Mouse (Mus musculus) CH12.LX (cell line): ENCODE data around the gene Zfp105. TPM values are rescaled to one million over a fixed set of nuclear protein-coding genes. Genes with fewer than 3 reads are reported as not detected.

Source experiments
- DNase-seq: peaks from one replicate; pipeline ENCODE4 v3.0.0-alpha.2; 2013; ENCODE audit errors: extremely low read depth
- H3K27ac ChIP-seq: 2 replicates; pipeline ENCODE4 v1.5.1; 2012; ENCODE audit warnings: low read depth, mild to moderate bottlenecking, control low read depth, moderate library complexity; ENCODE audit not compliant: insufficient read depth
- H3K27me3 ChIP-seq: replicated peaks from 2 replicates; pipeline ENCODE3; 2012; ENCODE audit warnings: inconsistent platforms
- H3K36me3 ChIP-seq, 2 experiments: replicated peaks in 1 of 2; 2 replicates each; pipeline versions ENCODE3 to v1.6.1; 2012; ENCODE audit warnings: inconsistent platforms in 1 of 2, low read length in 1 of 2, mild to moderate bottlenecking in 1 of 2, mixed read lengths in 1 of 2, moderate library complexity in 1 of 2; ENCODE audit not compliant: control insufficient read depth in 1 of 2, insufficient read depth in 1 of 2
- H3K4me1 ChIP-seq, 2 experiments: 2 replicates each; pipeline ENCODE4 v1.6.1; 2012; ENCODE audit warnings: inconsistent platforms in 1 of 2, moderate library complexity in 1 of 2; ENCODE audit not compliant: insufficient read depth in 2 of 2, control insufficient read depth in 1 of 2
- H3K4me2 ChIP-seq: 2 replicates; pipeline ENCODE4 v1.6.1; 2012; ENCODE audit warnings: low read depth, mild to moderate bottlenecking, control low read depth; ENCODE audit not compliant: poor library complexity, insufficient read depth, severe bottlenecking
- H3K4me3 ChIP-seq, 3 experiments: fragments of 150-350 bp in 1 of 3; sonication (generic) in 1 of 3; replicated peaks in 1 of 3; 2 replicates each; pipeline versions ENCODE3 to v1.5.1; 2011 to 2012; ENCODE audit warnings: low read depth in 2 of 3, low read length in 2 of 3, mild to moderate bottlenecking in 2 of 3, moderate library complexity in 2 of 3, control low read depth in 1 of 3, improper control_type of control experiment in 1 of 3, inconsistent platforms in 1 of 3, mixed read lengths in 1 of 3; ENCODE audit not compliant: poor library complexity in 1 of 3
- H3K79me2 ChIP-seq: replicated peaks from 2 replicates; pipeline ENCODE4 v1.6.1; 2012; ENCODE audit warnings: mild to moderate bottlenecking, moderate library complexity; ENCODE audit not compliant: control insufficient read depth, poor library complexity, insufficient read depth, severe bottlenecking; ENCODE audit errors: extremely low read depth
- H3K9ac ChIP-seq: 2 replicates; pipeline ENCODE4 v1.6.1; 2012; ENCODE audit warnings: low read depth, mild to moderate bottlenecking, control low read depth, moderate library complexity; ENCODE audit not compliant: insufficient read depth
- H3K9me3 ChIP-seq: replicated peaks from 2 replicates; pipeline ENCODE3; 2012; ENCODE audit warnings: low read length, inconsistent platforms, mixed read lengths
- BHLHE40 ChIP-seq: IDR thresholded peaks from 2 replicates; pipeline ENCODE4 v1.6.1; 2011; ENCODE audit warnings: mild to moderate bottlenecking, low read depth, low read length, improper control_type of control experiment
- CHD2 ChIP-seq: IDR thresholded peaks from 2 replicates; pipeline ENCODE4 v1.6.1; 2011; ENCODE audit warnings: low read length, improper control_type of control experiment
- CTCF ChIP-seq, 2 experiments: IDR thresholded peaks in 1 of 2; conservative IDR thresholded peaks in 1 of 2; 2 replicates each; pipeline ENCODE4 v1.5.1; 2011 to 2012; ENCODE audit warnings: low read depth in 2 of 2, low read length in 2 of 2, improper control_type of control experiment in 1 of 2, inconsistent platforms in 1 of 2, mild to moderate bottlenecking in 1 of 2, moderate library complexity in 1 of 2
- E2F4 ChIP-seq: IDR thresholded peaks from 2 replicates; pipeline ENCODE4 v1.6.1; 2011; ENCODE audit warnings: low read depth, low read length, improper control_type of control experiment; ENCODE audit not compliant: insufficient replicate concordance
- ELF1 ChIP-seq: IDR thresholded peaks from 2 replicates; pipeline ENCODE4 v1.6.1; 2014; ENCODE audit warnings: low read depth, mild to moderate bottlenecking, inconsistent platforms, low read length, improper control_type of control experiment
- EP300 ChIP-seq: IDR thresholded peaks from 2 replicates; pipeline ENCODE4 v1.6.1; 2011; ENCODE audit warnings: low read length, improper control_type of control experiment
- ETS1 ChIP-seq: conservative IDR thresholded peaks from 2 replicates; pipeline ENCODE4 v1.6.1; 2012; ENCODE audit warnings: low read depth, mild to moderate bottlenecking, inconsistent platforms, low read length, improper control_type of control experiment, moderate library complexity
- HCFC1 ChIP-seq: IDR thresholded peaks from 2 replicates; pipeline ENCODE4 v1.6.1; 2012; ENCODE audit warnings: low read depth, mild to moderate bottlenecking, inconsistent platforms, low read length, improper control_type of control experiment
- IRF4 ChIP-seq: IDR thresholded peaks from 2 replicates; pipeline ENCODE4 v1.6.1; 2014; ENCODE audit warnings: low read depth, mild to moderate bottlenecking, inconsistent platforms, low read length, improper control_type of control experiment
- JUN ChIP-seq: IDR thresholded peaks from 2 replicates; pipeline ENCODE4 v1.6.1; 2011; ENCODE audit warnings: low read depth, mild to moderate bottlenecking, low read length, improper control_type of control experiment, moderate library complexity; ENCODE audit not compliant: insufficient read depth
- JUND ChIP-seq: conservative IDR thresholded peaks from 2 replicates; pipeline ENCODE4 v1.6.1; 2011; ENCODE audit warnings: low read depth, low read length, improper control_type of control experiment
- MAFK ChIP-seq: IDR thresholded peaks from 2 replicates; pipeline ENCODE4 v1.6.1; 2011; ENCODE audit warnings: low read length, improper control_type of control experiment; ENCODE audit not compliant: insufficient replicate concordance
- MAX ChIP-seq: IDR thresholded peaks from 2 replicates; pipeline ENCODE4 v1.6.1; 2011; ENCODE audit warnings: low read length, improper control_type of control experiment
- MAZ ChIP-seq: IDR thresholded peaks from 2 replicates; pipeline ENCODE4 v1.6.1; 2012; ENCODE audit warnings: low read depth, mild to moderate bottlenecking, inconsistent platforms, low read length, improper control_type of control experiment, moderate library complexity
- MEF2A ChIP-seq: IDR thresholded peaks from 2 replicates; pipeline ENCODE4 v1.6.1; 2014; ENCODE audit warnings: low read depth, mild to moderate bottlenecking, inconsistent platforms, low read length, improper control_type of control experiment, borderline replicate concordance
- MXI1 ChIP-seq: IDR thresholded peaks from 2 replicates; pipeline ENCODE4 v1.6.1; 2011; ENCODE audit warnings: mild to moderate bottlenecking, low read depth, low read length, improper control_type of control experiment
- MYC ChIP-seq: IDR thresholded peaks from 2 replicates; pipeline ENCODE4 v1.6.1; 2011; ENCODE audit warnings: low read depth, mild to moderate bottlenecking, improper control_type of control experiment, low read length
- NELFE ChIP-seq: IDR thresholded peaks from 2 replicates; pipeline ENCODE4 v1.6.1; 2011; ENCODE audit warnings: low read depth, low read length, improper control_type of control experiment
- NRF1 ChIP-seq: IDR thresholded peaks from 2 replicates; pipeline ENCODE4 v1.6.1; 2014; ENCODE audit warnings: low read depth, mild to moderate bottlenecking, inconsistent platforms, low read length, improper control_type of control experiment, moderate library complexity
- PAX5 ChIP-seq: IDR thresholded peaks from 2 replicates; pipeline ENCODE4 v1.6.1; 2012; ENCODE audit warnings: low read length, inconsistent platforms, mixed read lengths
- POLR2A ChIP-seq: IDR thresholded peaks from 2 replicates; pipeline ENCODE4 v1.6.1; 2011; ENCODE audit warnings: low read depth, mild to moderate bottlenecking, improper control_type of control experiment, low read length
- POLR2AphosphoS2 ChIP-seq: IDR thresholded peaks from 2 replicates; pipeline ENCODE4 v1.6.1; 2011; ENCODE audit warnings: low read depth, low read length, improper control_type of control experiment
- RCOR1 ChIP-seq: conservative IDR thresholded peaks from 2 replicates; pipeline ENCODE4 v1.6.1; 2012; ENCODE audit warnings: low read depth, mild to moderate bottlenecking, inconsistent platforms, low read length, improper control_type of control experiment
- SIN3A ChIP-seq: IDR thresholded peaks from 2 replicates; pipeline ENCODE4 v1.6.1; 2012; ENCODE audit warnings: low read length, improper control_type of control experiment, inconsistent platforms
- SMC3 ChIP-seq: IDR thresholded peaks from 2 replicates; pipeline ENCODE4 v1.6.1; 2011; ENCODE audit warnings: low read depth, low read length, improper control_type of control experiment
- TBP ChIP-seq: conservative IDR thresholded peaks from 2 replicates; pipeline ENCODE4 v1.6.1; 2011; ENCODE audit warnings: low read depth, low read length, improper control_type of control experiment
- TCF12 ChIP-seq: IDR thresholded peaks from 2 replicates; pipeline ENCODE4 v1.6.1; 2014; ENCODE audit warnings: low read depth, mild to moderate bottlenecking, inconsistent platforms, low read length, improper control_type of control experiment
- UBTF ChIP-seq: IDR thresholded peaks from 2 replicates; pipeline ENCODE4 v1.6.1; 2012; ENCODE audit warnings: low read depth, mild to moderate bottlenecking, inconsistent platforms, low read length, improper control_type of control experiment, moderate library complexity
- ZKSCAN1 ChIP-seq: IDR thresholded peaks from 2 replicates; pipeline ENCODE4 v1.6.1; 2012; ENCODE audit warnings: low read depth, inconsistent platforms, low read length, improper control_type of control experiment, borderline replicate concordance
- ZMIZ1 ChIP-seq: IDR thresholded peaks from 2 replicates; pipeline ENCODE4 v1.6.1; 2012; ENCODE audit warnings: low read depth, mild to moderate bottlenecking, inconsistent platforms, low read length, improper control_type of control experiment
- ZNF384 ChIP-seq: IDR thresholded peaks from 2 replicates; pipeline ENCODE4 v1.6.1; 2012; ENCODE audit warnings: low read depth, low read length, improper control_type of control experiment, inconsistent platforms
- dilution Hi-C: fragments of 300-500 bp; cut with MboI; formaldehyde crosslinking; loops from 2 replicates; pipeline ENCODE4 v1.14.3; 2020; ENCODE audit warnings: low sequenced_read_pairs; ENCODE audit not compliant: extremely low pct_unique_long_range_greater_than_20kb, extremely low pct_ligation_motif_present
- in situ Hi-C: fragments of 300-500 bp; cut with MboI; formaldehyde crosslinking; loops from 3 replicates; pipeline ENCODE4 v1.14.3; 2019; ENCODE audit warnings: low sequenced_read_pairs, low pct_ligation_motif_present, low pct_unique_long_range_greater_than_20kb, mixed read lengths
- polyA plus RNA-seq: library from polyadenylated mRNA; unstranded; fragments of >175 nt; gene quantifications from 2 replicates; pipeline ENCODE4 v1.2.1, GENCODE M21; 2012; ENCODE audit warnings: low read depth; ENCODE audit not compliant: insufficient read length
- total RNA-seq, 2 experiments: library from RNA; depleted of rRNA; stranded (reverse); fragments of 300-350 nt in 1 of 2; fragments of >200 nt in 1 of 2; gene quantifications; 2 replicates each; pipeline ENCODE4 v1.2.3; 2012 to 2014

Gene Zfp105
- total and polyA plus RNA-seq, 3 experiments, result not detected

DNA sequence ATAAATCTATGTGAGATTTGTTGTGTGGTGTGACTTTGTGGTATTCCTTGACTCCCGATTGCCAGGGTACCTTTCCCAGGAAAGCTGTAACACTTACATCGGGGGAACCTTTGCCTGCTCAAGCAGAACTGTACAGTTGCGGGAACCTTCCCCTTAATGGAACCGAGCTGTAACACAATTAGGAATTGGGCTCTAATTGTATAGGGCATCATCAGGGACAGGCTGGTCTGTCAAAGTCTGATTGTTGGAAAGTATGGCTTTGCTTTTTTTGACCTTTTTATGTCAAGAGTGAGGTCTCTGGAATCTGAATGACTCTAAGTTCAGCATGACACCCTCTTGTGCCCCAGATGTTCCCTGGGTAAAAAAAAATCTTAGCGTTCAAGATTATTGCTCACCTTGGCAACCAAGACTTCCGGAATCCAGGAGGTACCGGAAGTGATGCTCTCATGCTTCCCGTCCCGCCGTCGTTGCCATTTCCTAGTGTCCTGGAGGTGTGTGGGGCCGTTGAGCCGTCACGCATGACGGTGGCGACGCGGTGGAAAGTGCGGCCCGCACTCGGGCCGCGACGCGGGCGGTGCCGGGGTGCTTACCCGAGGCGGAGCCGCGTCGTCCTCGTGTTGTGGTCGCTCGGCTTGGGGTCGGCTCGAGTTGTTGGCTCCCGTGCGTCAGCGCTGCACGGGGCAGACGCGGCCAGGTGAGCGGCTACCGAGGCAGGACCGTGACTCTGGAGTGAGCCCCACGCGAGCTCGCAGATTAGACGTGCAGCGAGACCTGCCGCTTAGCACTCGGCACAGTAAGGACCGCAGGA lies 36.3 kb upstream of the Zfp105 start:
- DNase-seq, result peak; percentile 88
- peak; percentile 85 for TF ChIP-seq POLR2A
- peak; percentile 91 for TF ChIP-seq ZNF384
- peak; percentile 75 for TF ChIP-seq HCFC1
- peak; percentile 65; the same call in 1 of the 2 replicates for TF ChIP-seq MXI1
- TF ChIP-seq RCOR1, result no peak
- TF ChIP-seq NELFE, result peak; percentile 79
- TF ChIP-seq JUN, result no peak
- peak; percentile 42; the same call in 1 of the 2 replicates for TF ChIP-seq TBP
- 0 out of 2 replicates have a peak, but pooled peaks have one; percentile 44 for TF ChIP-seq MYC
- peak; percentile 20; the same call in 1 of the 2 replicates for TF ChIP-seq ZMIZ1
- TF ChIP-seq JUND, result no peak
- peak; percentile 65; the same call in 1 of the 2 replicates for TF ChIP-seq TCF12
- no peak for TF ChIP-seq SMC3
- TF ChIP-seq NRF1, result 0 out of 2 replicates have a peak, but pooled peaks have one; percentile 14
- TF ChIP-seq ELF1, result peak; percentile 95
- no peak for TF ChIP-seq MAX
- TF ChIP-seq BHLHE40, result peak; percentile 39; the same call in 1 of the 2 replicates
- TF ChIP-seq SIN3A, result peak; percentile 75
- no peak for TF ChIP-seq ETS1
- Histone ChIP-seq H3K9ac (peak overlapping the region; percentile 78), H3K79me2 (no peaks in the 10 kb centered on the region), H3K4me1 (peaks cover 3 to 15% of the 10 kb centered on the region in 2 experiments; a peak in 3 of 4 replicates), H3K4me2 (peak overlapping the region; percentile 90), H3K4me3 (peak overlapping the region; percentile 80 to 92 (median 89)), H3K9me3 (peaks cover 16% of the 10 kb centered on the region), H3K27ac (no peak overlapping the region), H3K27me3 (peaks cover 6% of the 10 kb centered on the region), H3K36me3 (peaks cover 5 to 32% of the 10 kb centered on the region in 2 experiments)
- in situ Hi-C loops, result no loop called here
- dilution Hi-C loops, result no loop called here

DNA sequence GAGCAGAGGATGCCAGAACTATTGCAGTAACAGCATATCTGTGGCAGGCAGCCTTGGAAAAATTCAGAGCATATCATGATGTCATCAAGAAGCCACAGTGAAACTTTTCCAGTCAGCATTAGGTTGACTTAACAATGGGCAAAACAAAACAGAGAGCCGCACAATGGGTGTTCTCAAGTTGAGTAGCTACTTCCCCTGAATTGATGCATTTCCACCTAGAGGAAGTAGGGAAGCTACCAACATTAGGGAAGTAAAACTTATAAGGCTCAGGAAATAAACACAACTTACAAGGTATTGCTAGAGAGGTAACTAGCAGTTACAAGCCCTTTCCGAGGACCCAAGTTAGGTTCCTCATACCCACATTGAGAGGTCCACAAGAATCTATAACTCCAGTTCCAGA lies 21.8 kb upstream of the Zfp105 start:
- no peaks in the 10 kb centered on the region for H3K79me2 ChIP-seq
- H3K4me1 ChIP-seq, result no peaks in the 10 kb centered on the region
- H3K27ac ChIP-seq, result no peak overlapping the region
- in situ Hi-C loops (no loop called here), dilution Hi-C loops (no loop called here)
- no peaks in the 10 kb centered on the region for H3K27me3 ChIP-seq
- H3K9ac ChIP-seq, result no peak overlapping the region
- no peak overlapping the region for H3K4me3 ChIP-seq
- TF ChIP-seq MYC, result no peak
- TF ChIP-seq RCOR1, result no peak
- TF ChIP-seq ELF1, result no peak
- TF ChIP-seq MAZ, result no peak
- no peak for TF ChIP-seq E2F4
- TF ChIP-seq MAFK, result no peak
- no peak for TF ChIP-seq CHD2
- TF ChIP-seq POLR2A, result no peak
- no peak for TF ChIP-seq SIN3A
- TF ChIP-seq MXI1, result no peak
- TF ChIP-seq JUN, result no peak
- TF ChIP-seq CTCF (conservative IDR thresholded peaks at IDR 0.05 in 1 of 2, IDR thresholded peaks at IDR 0.05 in 1 of 2; ENCODE audit: low read depth in 2 of 2, low read length in 2 of 2), result no peak
- TF ChIP-seq PAX5, result no peak
- no peak for TF ChIP-seq UBTF
- no peak for TF ChIP-seq EP300
- no peak for TF ChIP-seq POLR2AphosphoS2
- TF ChIP-seq MEF2A, result no peak
- TF ChIP-seq IRF4, result no peak
- TF ChIP-seq ZKSCAN1, result no peak
- TF ChIP-seq BHLHE40, result no peak
- DNase-seq, result no peak
- no peaks in the 10 kb centered on the region for H3K36me3 ChIP-seq
- H3K9me3 ChIP-seq, result peaks cover under 1% of the 10 kb centered on the region
- H3K4me2 ChIP-seq, result no peak overlapping the region
